Mouse (Mus musculus) retina, embryonic 14.5 days (tissue): ENCODE measurements around the gene Lrrc8a.

Experiments
- DNase-seq: peaks from one replicate; pipeline ENCODE4 v3.0.0-alpha.2; 2015; ENCODE audit warnings: low spot score

The Lrrc8a gene

GRCm38 (mm10) chr2:30237199-30237880, at the start of gene Lrrc8a:
Lrrc8a (plus strand) TSS chr2:30237715.
- DNase-seq, result peak; percentile 97

DNA sequence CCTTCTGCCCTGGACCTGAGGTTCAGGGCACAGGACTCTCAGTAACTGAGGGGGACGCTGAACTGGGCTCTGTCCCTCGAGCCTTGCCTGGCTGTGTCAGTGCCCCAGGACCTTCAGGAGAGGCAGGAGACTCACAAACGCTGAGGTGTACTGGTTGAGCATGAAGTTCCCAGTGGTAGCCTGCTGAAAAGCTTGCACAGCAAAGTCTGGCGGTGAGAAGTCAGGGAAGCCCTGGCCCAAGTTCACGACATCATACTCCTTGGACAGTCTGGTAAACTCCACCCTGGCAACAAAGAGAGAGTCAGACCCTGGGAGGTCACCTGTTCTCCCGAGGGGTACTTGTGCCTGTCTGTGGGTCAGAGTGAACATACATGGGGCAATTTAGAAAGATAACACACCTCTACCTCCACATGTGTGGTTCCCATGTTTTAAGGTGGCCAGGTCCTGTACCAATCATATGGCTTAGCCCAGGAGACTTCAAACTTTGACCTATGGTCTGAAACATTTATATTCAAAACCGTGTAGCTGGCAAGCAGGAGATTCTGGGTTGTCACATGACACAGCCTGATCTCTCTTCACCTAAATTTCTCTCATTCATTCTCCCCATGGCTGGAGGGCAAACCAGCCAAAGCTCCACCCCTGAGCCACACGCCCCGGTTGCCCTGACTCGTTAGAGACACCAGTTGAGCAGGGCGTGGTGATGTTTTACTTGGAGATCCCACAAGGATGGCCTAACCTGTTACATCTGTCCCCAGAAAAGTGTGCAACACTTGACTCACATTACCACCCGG, 45.5 kb upstream of the Lrrc8a start:
- no peak for DNase-seq

- no peak for DNase-seq
These were observed 42.9 kb upstream of the Lrrc8a start for GRCm38 (mm10) chr2:30194656-30195055.

- no peak for DNase-seq
These were observed 39.5 kb upstream of the Lrrc8a start for GRCm38 (mm10) chr2:30198021-30198420.

DNA sequence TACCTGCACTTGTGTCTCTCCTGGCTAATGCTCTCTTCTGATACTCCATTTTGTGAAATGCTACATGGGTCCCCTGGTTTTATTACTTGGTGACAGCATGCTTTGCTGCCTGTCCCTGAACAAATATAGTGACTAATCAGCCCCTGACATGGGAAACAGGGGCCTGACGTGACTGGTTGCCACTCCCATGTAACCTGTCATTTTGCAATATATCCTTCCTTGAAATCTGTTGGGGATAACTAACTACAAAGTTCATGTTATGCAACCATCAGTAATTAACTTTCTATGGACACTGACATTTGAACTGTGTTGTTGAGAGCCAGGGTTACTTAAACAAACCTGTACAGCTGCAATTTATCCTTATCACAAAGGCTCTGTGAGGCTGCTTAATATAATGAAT, 37.5 kb upstream of the Lrrc8a start:
- DNase-seq, result no peak

DNA sequence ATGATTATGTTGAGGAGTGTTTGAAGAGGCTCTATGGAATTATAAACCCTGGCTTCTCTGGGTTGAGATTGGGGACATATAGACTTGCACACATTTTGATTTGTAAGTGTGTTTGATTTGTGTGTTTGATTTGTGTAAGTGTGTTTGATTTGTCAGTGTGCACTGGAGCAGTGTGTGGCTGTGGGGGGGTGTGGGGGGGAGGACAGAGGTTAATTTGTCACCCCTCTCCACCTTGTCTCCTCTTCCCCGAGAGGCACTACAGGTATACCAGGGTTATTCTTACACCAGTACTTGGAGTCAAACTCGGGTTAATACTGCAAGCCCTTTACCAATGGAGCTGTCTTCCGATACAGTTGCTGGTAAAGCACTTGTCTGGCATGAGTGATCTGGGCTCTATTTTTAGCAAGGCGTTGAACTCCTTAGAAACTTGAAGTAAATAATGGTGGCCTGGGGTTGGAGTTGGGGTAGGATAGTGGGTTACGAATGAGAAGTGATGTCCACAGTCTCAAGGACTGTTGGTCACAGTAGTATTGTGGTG, 37.1 kb upstream of the Lrrc8a start:
- no peak for DNase-seq

GRCm38 (mm10) chr2:30203439-30203838, 34.1 kb upstream of the Lrrc8a start:
- DNase-seq, result peak; percentile 47

DNA sequence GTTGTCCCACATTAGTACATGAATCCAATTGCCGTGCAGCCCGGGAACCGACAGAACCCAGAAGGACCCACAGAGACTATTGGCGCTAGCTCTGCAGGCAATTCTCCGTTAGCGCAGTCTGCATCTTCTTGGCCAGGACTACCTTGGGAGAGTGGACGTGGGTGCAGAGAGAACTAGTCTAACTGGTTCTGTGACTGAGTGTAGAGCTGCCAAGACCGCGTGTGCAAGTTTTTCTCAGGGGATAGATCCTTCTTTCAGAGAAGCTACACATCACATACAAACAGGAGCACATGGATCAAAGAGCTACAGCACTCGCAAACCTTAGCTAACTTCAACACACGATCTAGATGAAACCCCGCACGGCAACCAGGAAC, 32.3 kb upstream of the Lrrc8a start:
- no peak for DNase-seq

- DNase-seq, result peak; percentile 98
These were observed 31.7 kb upstream of the Lrrc8a start, which contains the start of gene Kyat1 for GRCm38 (mm10) chr2:30205629-30206357. Kyat1 (minus strand) TSS chr2:30205847.

DNA sequence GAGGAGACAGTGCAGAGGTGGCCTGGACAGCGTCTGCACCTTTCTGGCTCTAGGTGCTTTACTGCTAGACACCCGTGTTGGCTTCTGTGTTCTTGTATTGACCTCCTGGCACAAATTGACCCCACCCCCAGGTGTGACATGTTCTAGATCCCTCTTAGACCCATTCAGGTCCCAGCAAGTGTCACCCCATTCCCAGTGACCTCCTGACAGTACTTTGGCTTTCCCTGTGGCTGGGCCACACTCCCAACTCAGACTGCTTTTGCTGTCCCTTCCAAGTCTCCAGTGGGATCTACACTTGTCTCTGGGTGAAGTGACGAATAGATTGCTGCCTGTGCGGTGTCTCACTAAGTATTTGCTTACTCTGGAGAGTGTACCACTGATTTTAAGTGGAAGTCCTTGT, 30.1 kb upstream of the Lrrc8a start:
- DNase-seq, result no peak

DNA sequence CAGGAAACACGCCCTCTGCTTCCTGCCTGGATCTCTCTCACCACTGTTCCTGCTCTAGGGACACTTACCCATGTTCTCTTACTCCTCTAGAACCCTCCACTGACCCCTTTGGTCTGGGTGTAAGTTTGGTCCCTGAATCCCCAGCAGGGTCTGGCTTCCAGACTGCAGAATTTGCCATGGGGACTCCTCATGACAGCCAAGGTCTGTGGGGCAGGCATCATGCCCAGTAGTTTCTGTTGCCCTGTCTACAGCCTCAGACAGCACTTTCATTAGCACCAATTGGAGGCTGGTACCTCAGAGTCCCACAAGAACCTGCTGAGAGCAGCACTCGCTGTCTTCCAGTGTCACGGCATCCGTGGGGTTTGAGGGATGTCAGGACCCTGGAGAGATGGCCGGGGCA, 29.6 kb upstream of the Lrrc8a start:
- no peak for DNase-seq

DNA sequence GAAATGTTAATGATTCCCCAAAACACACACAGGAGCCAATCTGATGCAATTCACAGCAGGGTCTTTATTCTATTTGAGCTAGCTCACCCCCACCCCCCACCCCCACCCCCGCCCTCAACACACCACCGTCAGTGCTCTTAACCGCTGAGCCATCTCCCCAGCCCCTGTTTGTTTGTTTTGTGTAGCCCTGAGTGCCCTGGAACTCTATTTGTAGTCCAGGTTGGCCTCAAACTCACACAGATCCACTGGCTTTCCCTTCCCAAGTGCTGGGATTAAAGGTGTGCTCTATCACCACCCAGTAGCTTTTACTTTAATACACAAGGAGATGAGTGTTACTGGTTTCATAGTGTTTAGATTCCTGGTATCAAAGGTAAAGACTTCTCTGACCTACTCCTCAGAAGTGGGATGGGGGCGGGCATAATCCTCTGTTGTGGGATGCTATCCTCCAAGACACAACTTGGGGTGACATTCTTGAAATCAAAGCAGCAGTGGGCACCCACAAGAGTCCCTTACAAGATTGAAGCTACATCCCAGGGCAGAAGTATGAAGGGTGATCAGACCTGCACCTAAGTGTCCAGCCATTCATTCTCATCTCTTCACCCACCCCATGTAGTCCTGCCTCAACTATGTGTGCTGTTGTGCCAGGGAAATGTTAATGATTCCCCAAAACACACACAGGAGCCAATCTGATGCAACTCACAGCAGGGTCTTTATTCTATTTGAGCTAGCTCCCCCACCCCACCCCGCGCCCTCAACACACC, 25.9 kb upstream of the Lrrc8a start:
- DNase-seq, result no peak

DNA sequence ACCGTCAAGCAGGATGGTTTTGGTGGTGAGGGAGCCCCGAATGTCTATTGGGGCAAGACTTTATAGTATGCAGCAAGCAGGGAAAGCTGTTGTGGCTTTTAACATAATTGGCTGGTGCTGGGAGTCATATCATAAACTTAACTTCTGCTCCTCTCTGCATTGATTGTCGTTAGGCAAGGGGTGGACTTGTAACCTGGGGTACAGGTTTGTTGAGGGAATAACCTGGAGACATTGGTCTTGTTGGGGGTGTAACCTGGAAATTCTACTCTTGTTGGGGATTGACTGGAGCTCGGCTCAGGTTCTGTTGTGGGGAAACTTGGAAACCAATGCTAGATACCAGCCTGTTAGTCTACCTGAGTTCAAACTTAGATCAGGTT, 25.4 kb upstream of the Lrrc8a start:
- DNase-seq, result no peak

- DNase-seq, result no peak
These were observed 24.6 kb upstream of the Lrrc8a start for GRCm38 (mm10) chr2:30212951-30213350.

GRCm38 (mm10) chr2:30214745-30215144, 22.8 kb upstream of the Lrrc8a start:
- no peak for DNase-seq

- no peak for DNase-seq
These were observed 22.0 kb upstream of the Lrrc8a start for GRCm38 (mm10) chr2:30215493-30215892.

DNA sequence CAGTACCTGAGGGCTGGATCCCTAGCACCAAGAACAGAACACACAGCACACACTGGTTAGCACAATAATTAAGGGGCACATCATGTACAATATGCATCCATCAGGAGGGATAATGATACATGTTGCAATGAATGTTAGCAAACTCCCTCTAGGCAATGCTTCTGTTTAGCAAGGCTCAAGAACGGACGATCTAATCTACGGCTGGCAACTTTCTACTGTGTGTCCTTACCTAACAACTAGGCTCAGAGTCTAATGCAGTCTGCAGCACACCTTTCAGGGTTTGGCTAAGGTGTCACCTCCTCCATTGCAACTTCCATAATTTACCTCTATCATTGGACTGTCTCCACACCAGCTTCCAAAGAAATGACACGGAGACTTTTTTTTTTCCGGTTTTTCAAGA, 21.2 kb upstream of the Lrrc8a start:
- DNase-seq, result no peak

GRCm38 (mm10) chr2:30235593-30235992, 1.9 kb upstream of the Lrrc8a start:
- DNase-seq, result no peak

DNA sequence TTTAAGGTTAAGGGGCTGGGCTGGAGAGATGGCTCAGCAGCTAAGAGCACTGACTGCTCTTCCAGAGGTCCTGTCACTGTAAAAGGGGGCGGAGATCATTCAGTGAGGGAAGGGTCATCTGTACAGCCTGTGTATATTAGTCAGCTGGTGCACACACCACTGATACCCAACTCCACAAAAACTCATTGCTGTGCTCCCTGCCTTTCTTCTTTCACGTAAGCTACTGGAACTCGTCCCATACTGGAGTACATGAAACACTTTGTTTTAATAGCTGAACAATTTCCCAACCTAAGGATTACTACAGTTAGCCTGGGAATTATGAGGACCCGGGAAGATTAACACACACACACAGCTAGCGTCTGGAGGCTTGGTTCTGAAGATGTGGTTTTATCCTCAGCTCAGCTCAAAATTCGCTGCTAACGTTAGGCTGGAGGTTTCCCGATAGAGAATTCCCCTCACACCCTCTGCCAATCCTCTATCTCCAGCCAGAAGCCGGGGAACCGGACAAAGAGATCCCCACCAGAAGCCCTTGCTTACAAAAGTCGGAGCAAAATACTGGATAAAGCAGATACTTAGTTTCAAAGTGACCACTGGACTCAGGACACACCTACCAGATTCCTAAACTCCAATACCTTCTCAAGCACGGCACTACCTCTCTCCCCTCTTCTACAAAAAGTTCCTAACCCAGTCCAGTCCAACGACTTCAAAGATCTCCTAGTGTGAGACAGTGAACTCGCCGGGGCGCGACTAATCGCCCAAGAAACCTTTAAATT, 903 bp upstream of the Lrrc8a start:
- peak; percentile 33 for DNase-seq

DNA sequence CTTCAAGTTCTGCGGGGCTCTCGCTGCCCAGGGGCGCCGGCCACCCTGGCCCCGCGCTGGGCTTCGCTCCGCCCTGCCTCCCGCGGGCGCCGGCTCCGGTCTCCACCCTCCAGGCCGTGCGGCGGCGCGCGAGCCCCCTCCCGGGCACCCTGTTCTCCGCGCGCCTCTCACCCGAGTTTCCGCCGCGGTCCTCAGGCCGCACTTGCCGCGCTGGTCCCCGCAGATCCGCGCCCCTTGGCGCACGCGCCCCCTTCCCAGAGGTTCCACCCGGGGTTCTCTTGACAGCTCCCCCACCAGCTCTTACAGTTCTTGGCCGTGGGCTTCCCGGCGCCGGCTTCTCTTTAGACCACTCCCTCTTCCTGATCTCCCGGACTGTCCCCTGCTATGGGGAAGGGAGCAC, 366 bp downstream of the Lrrc8a start:
- DNase-seq, result no peak

GRCm38 (mm10) chr2:30238906-30239465, 1.5 kb downstream of the Lrrc8a start:
- DNase-seq, result no peak
